Mouse (Mus musculus): ENCODE measurements around the gene Csmd2.

The Csmd2 gene

DNA sequence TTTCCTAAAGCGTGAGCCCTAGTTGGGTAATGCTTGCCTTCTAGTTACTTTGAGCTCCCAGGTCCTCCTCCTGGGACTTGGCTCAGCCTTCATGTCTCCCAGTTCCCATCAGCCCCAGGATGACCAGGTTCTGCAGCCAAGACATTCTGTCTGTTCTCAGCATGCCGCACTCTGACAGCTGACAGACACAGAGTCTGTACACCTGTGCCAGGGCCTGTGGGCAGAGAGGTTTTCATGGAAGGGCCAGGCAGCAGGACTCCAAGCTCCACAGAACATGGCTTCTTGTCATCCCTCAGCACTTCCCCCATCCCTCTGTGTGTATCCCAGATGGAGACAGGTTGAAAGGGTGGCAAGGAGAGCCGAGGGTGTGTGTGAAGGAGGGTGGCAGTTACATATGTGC is 154.6 kb downstream of the Csmd2 start:
- peak; percentile 83 for DNase-seq

DNA sequence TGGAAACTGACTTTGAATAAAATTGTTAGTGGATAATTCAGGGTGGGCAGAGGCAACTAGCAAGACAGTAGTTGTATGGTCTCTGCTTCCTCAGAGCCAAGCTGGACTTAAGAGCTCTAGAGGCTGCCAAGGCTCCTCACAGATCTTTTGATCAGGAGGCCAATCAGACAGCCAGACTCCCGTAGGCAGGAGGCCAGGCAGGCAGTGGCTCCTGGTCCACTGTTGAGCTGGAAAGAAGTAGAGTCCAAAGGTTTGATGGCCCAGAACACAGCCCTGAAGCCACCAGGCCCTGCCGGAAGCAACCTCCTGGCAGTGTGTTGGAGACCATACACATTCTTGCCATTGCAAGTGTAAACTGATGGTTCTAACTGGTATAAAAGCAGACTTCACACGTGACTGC is 155.5 kb downstream of the Csmd2 start:
- DNase-seq, result peak; percentile 22

DNA sequence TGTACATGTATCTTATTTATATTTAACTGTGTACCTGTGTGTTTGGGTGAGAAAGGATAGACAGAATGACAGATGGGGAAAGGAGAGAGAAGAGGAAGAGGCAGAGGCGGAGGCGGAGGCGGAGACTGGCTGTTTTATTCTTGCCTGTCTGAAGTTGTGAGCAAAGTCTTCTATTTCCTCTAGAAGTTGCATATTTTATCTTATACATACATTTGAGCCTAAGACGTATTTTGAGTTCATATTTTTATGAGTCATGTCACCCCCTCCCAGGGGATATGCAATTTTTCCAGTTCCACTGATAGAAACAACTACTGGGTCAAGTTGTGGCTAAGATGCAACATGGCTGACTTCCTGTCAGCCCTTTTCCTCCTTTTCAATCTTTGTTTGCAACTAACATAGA is 161.9 kb downstream of the Csmd2 start:
- DNase-seq, result no peak

DNA sequence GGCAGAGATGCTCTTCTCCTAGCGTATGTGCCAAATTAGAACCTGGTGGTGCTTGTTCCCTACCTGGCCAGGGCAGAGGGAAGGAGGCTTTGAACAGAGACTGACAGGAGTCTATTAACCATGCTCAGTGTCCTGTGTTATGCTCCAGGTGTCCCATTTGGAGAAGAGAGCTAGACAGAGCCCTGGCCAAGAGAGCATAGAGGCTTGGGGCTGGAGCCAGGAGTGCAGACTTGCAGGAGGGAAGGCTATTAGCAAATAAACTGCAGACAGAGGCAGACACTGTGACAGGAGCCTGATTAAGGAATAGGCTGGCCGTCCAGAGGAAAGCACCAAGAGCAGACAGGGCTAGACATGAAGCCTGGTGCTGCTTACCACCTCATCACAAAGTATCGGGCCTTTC is 164.4 kb downstream of the Csmd2 start:
- DNase-seq, result no peak

DNA sequence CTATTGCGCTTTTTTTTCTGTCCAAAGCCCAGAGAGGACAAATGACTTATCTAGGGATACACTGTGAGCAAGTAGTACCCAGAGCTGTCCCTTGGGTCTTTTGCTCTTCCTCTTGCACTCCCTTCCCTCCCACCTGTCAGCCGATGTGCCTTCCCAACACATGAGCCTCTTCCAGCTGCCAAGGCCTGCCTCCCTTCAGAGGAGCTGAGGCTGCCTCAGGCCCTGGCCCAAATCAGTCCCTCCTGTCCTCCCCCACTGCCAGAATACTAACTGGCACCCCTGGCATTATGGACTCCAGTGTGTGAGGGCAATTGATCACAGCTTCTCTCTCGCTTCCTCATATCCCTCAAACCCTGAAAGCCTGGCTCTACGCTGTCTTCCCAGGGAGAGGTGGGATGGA is 165.5 kb downstream of the Csmd2 start:
- DNase-seq, result no peak

DNA sequence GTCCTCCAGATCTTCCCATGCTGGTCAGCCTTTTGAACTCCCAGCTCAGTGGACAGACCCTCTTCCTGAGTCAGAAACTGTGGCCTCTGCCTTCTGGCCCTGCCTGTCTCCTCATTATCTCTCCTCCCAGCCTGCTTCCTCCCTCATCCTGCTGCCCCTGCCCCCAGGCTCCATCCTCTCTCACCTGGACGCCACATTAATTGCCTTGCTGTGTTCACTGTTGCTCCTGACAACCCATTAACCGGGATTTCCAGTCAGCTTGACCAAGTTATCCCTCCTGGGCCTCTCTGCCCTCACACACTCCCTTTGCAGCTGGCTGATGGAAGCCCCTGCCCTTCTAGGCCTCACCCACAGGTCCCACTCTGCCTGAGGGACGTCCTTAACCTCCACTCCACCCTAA is 167.6 kb downstream of the Csmd2 start:
- DNase-seq, result no peak

DNA sequence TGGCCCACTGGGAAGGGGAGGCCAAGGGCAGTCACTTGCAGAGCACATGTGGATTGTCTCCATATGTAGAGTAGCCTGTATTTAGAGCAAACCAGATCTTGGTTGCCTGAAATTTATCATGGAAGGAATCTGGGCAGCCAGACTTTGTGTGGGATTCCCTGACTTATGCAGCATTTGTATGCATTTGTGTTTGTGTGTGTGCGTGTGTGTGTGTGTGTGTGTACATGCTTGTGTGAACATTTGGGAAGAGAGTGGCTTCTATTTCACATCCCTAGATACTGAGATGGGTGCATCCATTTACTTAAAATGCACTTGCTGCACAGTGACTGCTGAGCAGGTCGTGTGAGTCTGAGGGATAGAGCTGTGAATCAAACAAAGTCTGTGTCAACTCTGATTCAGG is 173.0 kb downstream of the Csmd2 start:
- DNase-seq, result no peak

DNA sequence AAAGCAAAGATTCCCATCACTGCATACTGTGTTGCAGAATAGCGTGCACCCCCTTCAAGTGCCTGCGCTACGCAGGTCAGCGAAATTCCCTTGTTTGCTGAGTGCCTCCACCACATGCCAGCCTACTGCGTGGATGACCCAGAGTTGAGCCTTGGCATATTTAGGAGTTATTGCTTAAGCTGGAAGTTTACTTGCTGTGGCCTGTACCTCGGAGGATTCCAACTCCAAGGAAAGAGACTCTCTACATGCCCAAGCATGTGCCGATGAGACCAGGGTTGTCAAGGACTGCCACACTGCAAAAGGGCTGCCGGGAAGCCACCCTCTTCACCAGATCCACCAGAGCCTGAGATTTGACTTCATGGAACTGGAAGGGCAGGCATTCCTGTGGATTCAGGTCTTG is 182.5 kb downstream of the Csmd2 start:
- no peak for DNase-seq

DNA sequence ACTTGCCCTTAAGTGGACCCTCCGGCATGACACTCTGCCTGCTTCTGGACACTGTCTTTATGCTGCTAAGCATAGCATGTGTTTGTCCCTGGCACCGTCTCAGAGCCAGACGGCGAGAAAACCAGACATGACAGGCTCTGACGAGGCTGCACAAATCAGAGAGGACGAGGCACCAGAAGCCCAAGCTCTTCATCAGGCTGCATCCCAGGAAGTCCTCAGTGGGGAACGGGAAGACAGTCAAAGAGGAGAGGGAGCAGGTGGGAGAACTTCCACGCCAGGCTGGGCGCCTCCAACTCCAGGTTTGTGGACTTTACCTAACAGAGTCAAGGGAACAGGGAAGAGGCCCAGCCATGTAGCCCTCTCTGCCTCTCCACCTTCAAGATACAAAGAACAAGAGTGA is 183.6 kb downstream of the Csmd2 start:
- peak; percentile 73 for DNase-seq

DNA sequence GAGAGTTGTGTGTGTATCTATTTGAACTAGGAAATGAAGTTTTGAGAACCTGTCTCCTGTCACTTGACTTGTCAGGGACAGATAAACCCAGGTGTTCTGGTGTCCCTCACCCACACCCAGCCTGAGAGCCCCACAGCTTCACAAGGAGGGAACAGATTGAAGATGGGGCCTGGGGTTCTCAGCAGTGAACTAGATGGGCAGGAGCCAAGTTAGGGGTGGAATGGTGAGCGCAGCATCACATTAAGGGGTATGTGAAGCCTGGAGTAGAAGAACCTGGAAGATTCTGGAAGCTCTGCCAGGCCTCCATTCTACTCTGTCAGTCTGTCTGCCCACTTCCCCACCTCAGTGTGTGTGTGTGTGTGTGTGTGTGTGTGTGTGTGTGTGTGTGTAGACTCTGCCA is 184.0 kb downstream of the Csmd2 start:
- DNase-seq, result no peak

DNA sequence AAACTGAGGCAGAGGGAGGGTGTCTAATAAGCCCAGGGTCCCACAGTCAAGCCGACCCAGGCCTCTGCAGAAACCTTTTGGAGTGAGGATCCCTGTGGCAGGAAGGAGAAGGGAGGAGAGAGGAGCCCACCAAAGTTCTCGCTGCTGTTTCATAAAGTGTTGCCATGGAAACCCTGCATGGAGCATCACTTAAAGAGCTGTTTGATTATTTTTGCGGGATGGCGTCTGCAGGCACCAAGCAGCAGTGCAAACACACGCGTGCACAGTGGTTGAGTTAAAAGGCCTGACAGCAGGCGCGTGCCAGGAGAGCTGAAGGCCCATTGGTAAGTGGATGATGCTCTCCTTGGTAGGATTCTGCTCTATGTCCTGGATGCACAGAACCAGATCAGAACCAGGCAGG is 191.3 kb downstream of the Csmd2 start:
- no peak for DNase-seq

DNA sequence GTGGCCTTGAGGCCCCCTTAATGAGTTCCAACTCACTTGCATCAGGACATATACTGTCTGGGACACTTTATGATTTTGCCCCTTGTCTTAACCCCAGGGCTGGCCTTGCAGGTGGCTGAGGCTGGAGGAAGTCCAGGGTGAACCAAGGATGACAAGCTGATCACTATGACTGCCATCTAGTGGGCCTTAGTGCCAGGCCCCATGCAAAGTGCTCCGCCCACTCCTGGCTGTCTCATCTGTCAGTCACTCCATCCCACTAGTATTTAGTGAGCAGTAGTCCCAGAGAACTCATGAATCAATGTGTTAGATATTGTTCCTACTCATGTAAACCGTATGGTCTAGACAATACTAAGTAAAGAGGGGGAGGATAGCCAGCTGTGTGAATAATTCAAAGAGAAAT is 191.9 kb downstream of the Csmd2 start:
- peak; percentile 23 for DNase-seq

DNA sequence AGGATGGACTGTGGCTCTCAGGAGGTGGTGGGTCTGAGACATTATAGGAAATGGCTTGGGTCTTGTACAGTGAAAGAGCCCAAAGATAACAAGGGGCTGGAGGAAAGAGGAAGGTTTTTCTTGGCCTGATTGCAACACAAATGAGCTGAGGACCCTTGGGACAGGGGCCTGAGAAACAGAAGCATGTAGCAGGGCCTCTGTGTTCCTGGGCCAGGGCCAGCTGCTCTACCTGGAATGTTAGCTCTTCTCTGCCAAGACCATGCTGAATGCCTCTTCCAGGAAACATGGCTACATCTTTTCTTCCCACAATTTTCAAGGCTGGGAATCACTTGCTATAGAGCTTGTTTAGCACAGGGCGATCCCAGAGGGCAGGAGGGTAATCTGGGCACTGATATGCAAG is 197.1 kb downstream of the Csmd2 start:
- DNase-seq, result no peak

DNA sequence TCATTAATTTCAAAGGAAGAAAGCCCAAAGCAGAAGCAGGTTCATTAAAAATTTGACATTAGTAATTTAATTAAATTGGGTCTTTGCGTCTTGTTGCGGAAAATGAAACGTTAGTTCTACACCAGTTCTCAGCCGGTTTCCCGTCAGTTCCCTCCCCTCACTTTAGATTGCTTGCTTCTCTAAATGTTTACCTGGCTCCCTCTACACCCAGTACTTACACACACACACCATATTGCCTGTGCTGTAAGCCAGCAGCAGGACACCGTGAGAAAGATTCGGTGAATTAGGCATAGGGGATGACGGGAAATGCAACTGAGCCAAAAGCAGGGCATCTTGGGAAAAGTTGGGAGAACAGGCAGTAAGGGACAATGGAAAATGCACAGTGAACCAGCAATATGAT is 206.8 kb downstream of the Csmd2 start:
- no peak for DNase-seq

DNA sequence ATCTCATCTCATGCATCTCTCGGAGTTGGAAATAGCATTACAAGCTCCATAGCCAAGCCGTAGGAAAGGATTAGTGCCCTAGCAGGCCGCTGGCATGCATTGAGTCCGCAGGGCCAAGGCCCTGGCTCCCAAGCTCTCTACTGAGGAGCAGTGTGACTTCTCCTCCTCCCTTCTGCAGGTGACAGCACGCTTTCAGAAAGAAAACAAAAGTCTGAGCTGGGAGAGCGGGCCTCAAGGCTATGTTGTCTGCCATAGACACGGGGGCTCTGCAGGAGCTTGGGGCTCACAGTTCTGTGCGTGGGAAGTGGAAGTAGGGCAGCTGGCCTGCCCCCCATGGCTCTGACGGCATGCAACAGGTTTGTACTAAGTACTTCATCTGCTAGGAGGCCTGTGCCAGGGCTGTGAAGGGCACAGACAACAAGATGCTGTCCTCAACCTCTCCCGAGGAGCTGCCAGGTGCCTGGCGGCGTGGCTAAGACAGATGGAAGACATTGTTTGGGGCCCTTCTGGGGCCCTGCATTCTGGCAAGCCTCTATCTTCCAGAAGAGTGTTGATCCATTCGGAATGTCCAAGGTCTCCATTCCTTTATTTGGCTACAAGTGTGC is 230.4 kb downstream of the Csmd2 start:
- peak; percentile 90 for DNase-seq

DNA sequence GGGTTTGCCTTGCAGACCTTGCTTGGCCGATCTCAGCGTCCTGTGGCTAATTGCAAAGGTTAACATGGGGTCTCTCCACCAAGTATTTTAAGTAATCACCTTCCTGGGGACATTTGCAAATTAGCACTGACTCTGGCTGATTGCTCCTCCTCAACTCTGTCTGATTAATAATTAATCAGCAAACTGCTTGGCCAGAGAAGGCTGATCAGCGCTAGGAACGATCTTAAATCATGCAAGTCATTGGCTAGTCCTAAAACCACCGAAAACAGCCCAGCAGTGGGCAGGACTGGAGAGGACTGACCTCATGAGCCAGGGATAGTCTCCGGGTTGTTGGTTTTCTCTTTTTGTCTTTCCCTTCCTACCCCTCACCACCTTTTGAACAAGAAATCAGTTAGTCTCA is 236.8 kb downstream of the Csmd2 start:
- DNase-seq, result no peak

DNA sequence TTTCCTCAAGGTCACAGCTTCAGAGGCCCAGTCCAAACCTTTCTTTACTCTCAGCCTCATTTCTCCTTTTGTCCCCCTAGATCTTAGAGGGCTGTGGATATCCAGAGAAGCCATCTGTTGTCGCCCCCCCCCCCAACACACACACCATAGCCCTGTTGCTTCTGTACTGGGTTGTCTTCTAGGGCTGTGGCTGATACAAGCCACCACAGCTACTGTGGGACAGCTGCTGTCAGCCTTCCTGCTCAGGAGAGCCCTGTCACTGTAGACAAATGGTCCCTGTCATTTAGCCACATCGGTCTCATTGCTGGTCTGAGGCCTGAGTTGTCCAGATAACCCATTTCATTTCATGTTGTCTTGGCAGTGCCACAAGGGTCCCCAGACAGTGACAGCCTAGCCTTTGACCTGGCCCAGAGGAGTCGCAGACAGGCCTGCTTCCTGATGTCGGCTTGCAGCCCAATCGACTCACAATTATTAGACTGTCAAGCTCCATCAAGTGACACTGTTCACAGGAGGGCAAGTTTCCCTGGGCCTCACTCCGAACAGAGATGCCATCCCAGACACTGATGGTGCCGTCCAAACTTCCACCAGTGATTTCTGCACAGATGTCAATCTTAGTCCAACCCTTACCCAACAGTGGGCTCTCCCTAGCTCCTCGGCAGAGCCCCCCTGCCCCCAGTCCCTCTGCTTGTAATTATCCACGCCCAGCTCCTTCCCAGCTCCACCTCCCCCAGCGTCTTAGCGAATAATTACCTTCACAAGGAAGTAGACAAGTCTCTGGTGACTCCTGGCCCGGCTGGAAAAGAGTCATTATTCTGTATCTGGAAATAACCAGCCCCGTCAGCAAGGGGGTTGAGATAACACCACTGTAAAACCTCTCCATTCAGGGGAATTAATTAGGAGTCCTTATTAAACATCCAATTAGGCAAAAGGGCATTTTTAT is 240.0 kb downstream of the Csmd2 start:
- no peak for DNase-seq

DNA sequence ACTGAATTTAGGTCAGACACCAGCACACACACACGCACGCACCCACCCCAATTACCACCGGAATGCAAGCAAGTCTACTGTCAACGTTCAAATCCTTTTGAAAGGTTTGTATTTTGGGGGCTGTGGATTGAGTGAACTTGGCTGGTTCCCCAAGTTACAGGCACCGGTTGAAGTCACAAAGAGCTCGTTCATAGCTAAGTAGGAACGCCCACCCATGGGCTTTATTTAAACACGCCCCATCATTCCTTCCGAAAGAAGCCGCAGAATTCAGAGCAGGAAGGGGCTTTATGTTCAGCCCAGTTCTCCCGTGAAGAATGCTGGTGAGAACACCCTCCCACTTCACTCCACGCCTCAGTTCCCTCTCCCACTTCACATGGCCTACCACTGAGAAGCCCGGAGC is 245.8 kb downstream of the Csmd2 start:
- DNase-seq, result no peak

DNA sequence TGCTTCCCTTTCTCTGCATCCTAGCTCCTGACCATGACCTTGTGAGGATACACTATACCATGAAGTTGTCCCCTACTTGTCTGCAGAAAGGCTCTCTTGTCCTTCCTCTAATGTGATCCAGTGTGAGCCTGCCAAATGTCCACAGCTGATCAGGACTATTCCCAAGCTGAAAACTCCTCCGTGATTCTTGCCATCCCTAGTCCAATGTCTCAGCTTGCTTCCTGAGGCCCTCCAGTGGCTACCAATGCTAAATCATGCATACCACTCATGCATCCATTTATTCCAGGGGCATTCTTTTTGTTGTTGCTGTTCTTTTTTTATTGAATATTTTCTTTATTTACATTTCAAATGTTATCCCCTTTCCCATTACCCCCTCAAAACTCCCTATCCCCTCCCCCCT is 251.5 kb downstream of the Csmd2 start:
- no peak for DNase-seq

DNA sequence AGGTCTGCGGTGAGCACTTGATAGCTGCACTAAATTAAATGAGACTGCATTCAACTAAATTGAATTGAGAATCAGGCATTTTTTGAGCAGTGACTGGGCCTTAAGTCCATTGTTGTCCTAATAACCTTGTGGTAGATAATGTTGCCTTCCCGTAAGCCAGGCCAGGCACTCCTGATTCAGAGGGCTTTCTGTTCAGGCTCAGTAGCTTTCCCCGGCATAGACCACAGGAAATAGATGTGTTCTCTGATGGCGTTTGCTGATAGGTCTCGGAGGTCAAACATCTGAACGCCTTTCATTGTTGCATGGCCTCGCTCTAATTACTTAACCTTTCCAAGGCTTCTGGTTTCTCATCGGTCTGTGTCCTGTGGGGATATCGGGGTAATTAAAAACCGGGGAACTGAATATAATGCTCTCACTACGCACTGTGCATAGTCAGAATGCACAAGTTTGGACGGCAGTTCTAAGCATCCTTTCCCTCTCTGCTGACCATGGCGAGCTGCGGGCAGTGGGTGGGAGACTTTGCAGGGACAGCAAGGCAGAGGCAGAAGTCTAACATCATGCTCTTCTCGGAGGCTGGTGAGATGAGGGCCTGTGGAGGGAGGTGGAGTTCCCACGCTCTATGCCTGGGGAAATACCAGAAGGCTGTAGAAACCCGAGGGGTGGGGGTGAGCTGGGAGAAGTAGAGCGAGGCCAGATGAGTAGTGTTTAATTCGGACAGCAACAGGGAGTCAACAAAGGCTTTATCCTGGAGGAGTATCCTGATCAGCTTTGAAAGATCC is 253.6 kb downstream of the Csmd2 start:
- DNase-seq, result no peak

DNA sequence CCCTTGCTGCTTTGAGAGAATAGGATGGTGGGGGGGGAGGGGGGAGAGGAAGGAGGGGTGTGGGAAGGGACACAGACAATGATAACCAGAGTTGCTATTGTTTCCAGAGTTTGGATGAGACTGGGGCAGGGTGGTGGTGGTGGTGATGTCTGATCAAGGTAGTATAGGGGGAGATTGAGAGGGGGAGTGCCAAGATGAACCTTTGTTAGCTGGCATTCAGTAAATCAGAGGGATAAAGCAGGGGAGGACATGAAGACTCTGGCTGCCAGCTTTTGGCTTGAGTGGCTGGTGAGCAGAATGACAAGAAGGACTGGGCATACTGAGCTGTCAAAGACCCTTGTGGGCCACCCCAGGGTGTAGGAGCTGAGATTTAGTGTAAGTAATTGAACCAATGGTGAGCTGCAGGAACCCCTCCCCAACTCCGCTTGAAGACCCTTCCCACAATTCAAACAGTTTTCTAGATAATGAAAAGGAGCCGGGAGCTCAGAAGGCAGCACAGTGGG is 254.2 kb downstream of the Csmd2 start:
- DNase-seq, result no peak

DNA sequence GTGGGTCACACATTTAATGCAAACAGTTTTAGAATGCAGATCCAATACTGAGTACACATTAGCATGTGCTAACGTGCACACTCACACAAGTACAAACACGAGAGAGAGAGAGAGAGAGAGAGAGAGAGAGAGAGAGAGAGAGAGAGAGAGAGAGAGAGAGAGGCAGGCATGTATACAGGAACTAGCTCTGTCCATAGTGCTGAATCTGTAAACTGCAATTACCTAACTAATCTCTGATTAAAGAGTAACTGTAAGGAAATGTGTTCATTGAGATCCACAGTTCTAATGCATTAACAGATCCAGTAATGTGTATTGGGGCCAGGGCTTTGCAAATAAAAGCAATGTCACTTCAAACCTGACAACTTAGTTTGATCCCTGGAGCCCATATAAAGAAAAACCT is 257.5 kb downstream of the Csmd2 start:
- DNase-seq, result no peak

DNA sequence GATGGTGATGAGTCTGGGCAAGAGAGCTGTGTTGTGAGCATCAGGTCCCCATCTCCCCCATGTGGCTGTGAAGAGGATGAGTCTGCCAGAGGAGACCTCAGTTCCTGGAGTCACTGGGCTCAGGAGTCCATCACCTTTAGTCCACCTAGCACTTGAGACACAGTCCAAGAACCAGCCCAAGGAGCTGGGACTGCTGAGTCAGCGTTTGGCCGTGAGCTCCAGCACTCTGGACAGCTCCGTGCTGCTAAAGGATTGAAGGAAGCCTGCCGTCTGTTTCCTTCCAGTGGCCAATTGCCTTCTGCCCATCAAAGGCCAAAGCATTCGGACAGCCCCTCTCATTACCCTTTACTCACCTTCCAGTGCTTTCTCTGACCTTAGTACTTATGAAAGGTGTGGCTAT is 261.0 kb downstream of the Csmd2 start:
- no peak for DNase-seq

DNA sequence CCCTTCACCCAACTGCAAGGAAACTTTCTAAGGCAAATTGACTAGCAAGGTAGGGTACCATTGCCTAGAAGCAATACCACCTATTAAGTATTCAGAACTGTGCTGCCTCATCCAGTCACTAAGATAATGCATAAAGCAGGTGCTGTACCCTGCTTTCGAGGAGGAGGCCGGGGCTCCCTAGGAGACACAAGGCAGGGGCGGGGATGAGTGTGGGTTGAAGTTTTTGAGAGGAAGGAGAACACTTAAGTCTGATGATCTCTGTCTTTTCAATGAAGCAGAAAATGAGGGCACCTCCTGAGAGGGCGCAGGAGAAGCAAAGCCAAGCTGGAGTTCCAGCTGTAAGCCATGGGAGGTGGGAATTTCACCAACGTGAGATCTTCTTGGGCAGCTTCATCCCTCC is 271.6 kb downstream of the Csmd2 start:
- no peak for DNase-seq
